In the genomic region with DNA sequence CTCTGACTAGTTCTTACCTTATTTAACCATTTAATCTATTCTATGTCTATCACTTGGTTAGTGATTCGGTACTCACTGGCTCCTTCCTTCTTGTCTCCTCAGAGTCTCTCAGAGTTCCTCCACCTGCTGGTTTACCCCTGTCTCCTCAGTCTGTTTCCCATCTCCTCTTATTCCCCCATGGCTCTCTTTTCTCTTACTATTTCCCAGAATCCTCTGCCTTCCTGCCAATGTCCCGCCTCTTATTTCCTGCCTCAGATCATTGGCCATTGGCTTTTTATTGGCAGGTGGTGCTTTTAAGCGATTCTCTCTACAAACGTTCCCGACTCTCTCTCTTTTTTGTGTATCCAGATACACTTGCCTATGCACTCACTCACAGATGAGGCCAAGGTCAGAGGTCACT, we compare ENCODE assay signal across 20 mouse cellular contexts. TPM values are rescaled to one million over a fixed set of nuclear protein-coding genes. Genes with fewer than 3 reads are reported as not detected.
"Had no signal": no experiment of that assay in that cellular context is flagged by ENCODE, and none has a peak within 500 bp of the region (broad histone marks: within the 10 kb centered on the region; RNA-seq: fewer than 3 reads in every experiment).

No protein-coding gene starts in this region.

- H3K9ac ChIP-seq: kidney, embryonic 15.5 days; limb, embryonic 13.5 days; liver, embryonic 12.5 days; liver, embryonic 15.5 days; lung, embryonic 15.5 days; neural tube, embryonic 13.5 days had no signal

- H3K4me1 ChIP-seq: limb, embryonic 13.5 days; liver, embryonic 12.5 days; liver, embryonic 15.5 days; lung, embryonic 15.5 days; neural tube, embryonic 13.5 days had no signal

- DNase-seq: kidney, adult 2 months; kidney, postnatal 10 days; kidney, postnatal 4 days; liver; lung, adult 18-20 months; lung, postnatal 14 days; lung, postnatal 4 days; retina, postnatal 1 day; right cerebral cortex, postnatal 25 days; thymus, adult 18-20 months; thymus, postnatal 4 days had no signal

- H3K9me3 ChIP-seq: kidney, embryonic 15.5 days; limb, embryonic 10.5 days; limb, embryonic 13.5 days; liver, embryonic 12.5 days; liver, embryonic 15.5 days; lung, embryonic 15.5 days; neural tube, embryonic 13.5 days had no signal

- H3K36me3 ChIP-seq: kidney, embryonic 15.5 days; limb, embryonic 10.5 days; limb, embryonic 13.5 days; liver, embryonic 12.5 days; liver, embryonic 15.5 days; lung, embryonic 15.5 days; neural tube, embryonic 13.5 days had no signal

- H3K27me3 ChIP-seq: kidney, embryonic 15.5 days; limb, embryonic 13.5 days; liver, embryonic 12.5 days; liver, embryonic 15.5 days; lung, embryonic 15.5 days; neural tube, embryonic 13.5 days had no signal

- H3K4me3 ChIP-seq: kidney, embryonic 15.5 days; limb, embryonic 10.5 days; limb, embryonic 13.5 days; liver, embryonic 12.5 days; liver, embryonic 15.5 days; lung, embryonic 15.5 days; myocyte; neural tube, embryonic 13.5 days had no signal

- H3K27ac ChIP-seq: kidney, embryonic 15.5 days; limb, embryonic 10.5 days; limb, embryonic 13.5 days; liver, embryonic 12.5 days; liver, embryonic 15.5 days; lung, embryonic 15.5 days; neural tube, embryonic 13.5 days had no signal

RNA-seq across cellular contexts. Expression of gene Nmb, which starts 58.2 kb away (rescaled TPM):
- total RNA-seq: megakaryocyte-erythroid progenitor cell, adult 5-6 weeks had no signal
